Mouse (Mus musculus) mature B cell (primary cell): ENCODE results near the gene Camk1g.

Source experiments
- in situ Hi-C: fragments of 300-500 bp; cut with MboI; formaldehyde crosslinking; loops from 2 replicates; pipeline ENCODE4 v1.14.3; 2019

Gene Camk1g

GRCm38 (mm10) chr1:193334546-193334945 is 35.6 kb downstream of the Camk1g start:
- in situ Hi-C loops: no loop called here

GRCm38 (mm10) chr1:193333776-193334175 is 36.3 kb downstream of the Camk1g start:
- in situ Hi-C loops: no loop called here

DNA sequence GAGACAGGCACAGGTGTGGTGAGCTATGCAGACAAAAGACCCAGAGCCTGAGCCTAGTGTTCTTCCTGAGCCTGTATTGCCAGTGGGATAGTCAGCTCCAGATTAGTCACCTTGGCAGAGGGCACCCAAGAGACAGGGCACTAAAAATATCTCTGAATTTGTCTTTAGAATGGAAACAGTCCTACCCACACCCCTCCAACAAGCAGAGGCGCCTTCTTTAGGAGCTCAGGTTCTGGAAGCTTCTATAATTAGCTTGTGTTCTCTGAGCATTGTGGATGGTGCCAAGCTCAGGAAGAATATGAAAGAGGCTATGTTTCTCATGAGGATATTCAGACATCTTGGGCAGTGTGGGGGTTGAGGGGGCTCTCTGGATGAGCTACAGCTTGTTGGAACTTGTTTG is 37.4 kb downstream of the Camk1g start:
- in situ Hi-C loops: no loop called here

- in situ Hi-C loops: no loop called here
Measured at GRCm38 (mm10) chr1:193332018-193332417, 38.1 kb downstream of the Camk1g start.

DNA sequence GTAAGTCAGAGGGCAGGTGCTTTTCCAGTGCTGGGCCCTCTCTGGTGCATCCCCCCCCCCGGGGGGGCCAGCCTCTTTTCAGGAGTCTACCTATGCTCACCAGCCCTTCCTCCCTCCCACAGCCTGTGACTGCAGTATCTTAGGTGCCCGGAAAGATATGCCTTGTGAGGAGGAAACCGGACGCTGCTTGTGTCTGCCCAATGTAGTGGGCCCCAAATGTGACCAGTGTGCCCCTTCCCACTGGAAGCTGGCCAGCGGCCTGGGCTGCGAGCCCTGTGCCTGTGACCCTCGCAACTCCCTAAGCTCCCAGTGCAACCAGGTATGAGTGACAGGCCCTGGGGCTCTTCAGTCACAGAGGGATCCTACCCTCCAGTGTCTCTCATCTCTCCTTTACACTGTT is 39.5 kb downstream of the Camk1g start:
- in situ Hi-C loops: no loop called here

- in situ Hi-C loops: no loop called here
Measured at GRCm38 (mm10) chr1:193330172-193330571, 39.9 kb downstream of the Camk1g start.

GRCm38 (mm10) chr1:193329557-193329956 is 40.5 kb downstream of the Camk1g start:
- in situ Hi-C loops: loop anchor here (5.0 kb wide), 1 partner anchor 122 kb away; the partner anchor contains the start of gene Lamb3

DNA sequence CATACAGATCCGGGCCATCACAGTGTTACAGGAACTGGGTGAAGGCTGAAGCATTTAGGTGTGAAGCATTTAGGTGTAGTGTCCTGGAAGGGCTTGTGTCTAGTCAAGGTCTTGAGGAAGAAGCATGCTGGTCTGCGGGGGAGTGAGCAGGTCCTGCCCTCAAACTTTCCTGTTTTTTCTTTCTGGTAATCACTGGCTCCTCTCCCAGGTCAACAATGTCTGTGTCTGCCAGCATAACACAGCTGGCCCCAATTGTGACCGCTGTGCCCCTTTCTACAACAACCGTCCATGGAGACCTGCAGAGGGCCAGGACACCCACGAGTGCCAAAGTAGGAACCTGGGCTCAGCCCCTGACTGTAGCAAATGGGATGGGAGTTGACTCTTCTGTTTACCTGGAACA is 42.4 kb downstream of the Camk1g start:
- in situ Hi-C loops: loop anchor here (5.0 kb wide), 1 partner anchor 120 kb away; the partner anchor contains the start of gene Lamb3

DNA sequence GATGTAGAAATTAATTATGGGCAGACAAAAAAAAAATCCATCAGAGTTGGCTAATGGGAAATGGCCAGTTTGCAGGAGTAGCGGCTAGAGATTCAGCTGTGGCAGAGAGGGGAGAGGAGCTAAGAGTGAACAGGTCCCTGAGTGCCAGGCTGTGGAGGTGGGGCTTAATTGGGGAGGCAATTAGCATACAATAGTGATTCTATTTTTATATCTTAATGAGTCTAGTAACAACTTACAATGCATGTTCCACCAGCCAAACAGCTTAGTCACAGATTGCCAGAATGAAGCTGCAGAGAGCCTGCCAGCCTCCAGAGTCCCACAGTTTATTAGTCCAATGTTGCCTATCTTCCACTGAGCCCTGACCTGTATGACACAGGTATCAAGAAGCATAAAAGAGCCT is 42.9 kb downstream of the Camk1g start:
- in situ Hi-C loops: loop anchor here (5.0 kb wide), 1 partner anchor 120 kb away; the partner anchor contains the start of gene Lamb3

DNA sequence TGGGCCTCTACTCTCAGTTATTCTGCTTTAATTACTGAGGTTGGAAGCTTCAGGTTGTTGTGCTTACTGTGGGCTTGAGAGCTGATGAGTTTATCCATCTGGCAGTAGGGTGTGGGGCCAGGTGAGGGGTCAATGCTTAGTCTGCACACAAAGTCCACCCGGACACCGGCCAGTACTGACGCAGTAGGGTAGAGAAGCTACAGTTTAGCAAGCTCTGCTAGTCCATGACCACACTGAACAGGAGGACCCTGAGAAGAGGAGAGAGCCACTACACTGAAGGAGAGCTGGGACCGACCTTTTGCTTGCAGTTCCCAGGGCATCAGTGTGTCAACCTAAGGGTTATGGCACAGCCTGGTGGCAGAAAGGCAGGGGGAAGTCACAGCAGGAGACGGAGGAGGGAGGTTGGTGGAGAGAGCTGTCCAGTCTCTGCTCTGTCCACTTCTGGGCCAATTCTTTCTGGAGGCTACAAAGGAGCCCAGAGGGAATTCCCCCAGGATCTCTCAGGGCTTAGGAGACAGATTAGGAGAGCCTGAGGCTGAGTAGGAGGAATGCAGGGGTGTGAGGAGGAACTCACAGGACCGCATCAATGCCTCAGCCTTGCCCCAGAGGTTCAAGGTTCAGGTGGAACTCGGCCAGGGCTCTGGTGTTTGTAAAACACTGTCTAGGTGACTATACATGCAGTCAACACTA is 43.5 kb downstream of the Camk1g start:
- in situ Hi-C loops: loop anchor here (5.0 kb wide), 1 partner anchor 119 kb away; the partner anchor contains the start of gene Lamb3

DNA sequence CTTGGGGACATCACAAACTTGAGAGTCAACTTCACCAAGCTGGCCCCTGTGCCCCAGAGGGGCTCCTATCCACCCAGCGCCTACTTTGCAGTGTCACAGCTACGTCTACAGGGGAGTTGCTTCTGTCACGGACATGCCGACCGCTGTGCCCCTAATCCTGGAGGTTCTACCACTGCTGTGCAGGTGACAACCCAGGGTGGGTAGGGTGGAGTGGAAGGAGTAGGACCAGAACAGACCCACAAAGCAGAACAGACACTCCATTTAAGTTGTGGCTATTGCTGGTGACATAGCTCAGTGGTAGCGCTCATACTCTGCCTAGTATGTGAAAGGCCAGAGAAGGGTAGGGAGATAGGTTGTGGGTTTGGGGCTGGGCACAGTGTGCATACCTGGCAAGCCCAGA is 44.2 kb downstream of the Camk1g start:
- in situ Hi-C loops: loop anchor here (5.0 kb wide), 1 partner anchor 119 kb away; the partner anchor contains the start of gene Lamb3

DNA sequence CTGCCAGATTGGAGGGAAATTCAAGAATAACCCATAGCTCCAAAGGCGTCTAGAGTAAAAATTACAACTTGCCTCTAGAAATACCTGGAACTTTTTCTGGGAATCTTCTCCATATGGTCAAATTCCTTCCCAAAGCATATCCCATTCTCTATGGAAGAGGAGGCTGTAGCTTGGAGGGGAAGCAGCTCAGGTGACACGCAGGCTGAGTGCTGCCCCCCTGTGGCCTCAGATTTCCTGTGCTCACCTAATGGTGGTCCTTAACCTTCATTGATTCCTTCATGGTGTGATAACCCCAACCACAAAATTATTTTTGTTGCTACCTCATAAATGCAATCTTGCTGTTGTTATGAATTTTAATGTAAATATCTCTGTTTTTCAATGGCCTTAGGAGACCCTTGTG is 45.9 kb downstream of the Camk1g start:
- in situ Hi-C loops: no loop called here

DNA sequence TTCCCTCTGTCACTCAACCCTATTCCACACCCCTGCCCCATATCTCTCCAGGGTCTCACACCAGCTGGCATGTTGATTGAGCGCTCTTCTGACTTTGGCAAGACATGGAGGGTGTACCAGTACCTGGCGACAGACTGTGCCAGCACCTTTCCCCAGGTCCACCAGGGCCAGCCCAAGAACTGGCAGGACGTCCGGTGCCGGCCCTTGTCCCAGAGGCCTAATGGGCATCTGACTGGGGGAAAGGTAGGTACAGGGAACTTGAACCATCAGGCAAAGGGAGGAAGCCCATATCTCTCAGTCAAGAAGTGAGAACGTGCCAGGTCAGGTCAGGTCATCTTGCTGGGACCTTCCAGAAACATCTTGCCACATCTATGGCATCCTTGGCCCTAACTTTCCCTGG is 46.4 kb downstream of the Camk1g start:
- in situ Hi-C loops: no loop called here

- in situ Hi-C loops: no loop called here
Measured at GRCm38 (mm10) chr1:193320398-193320797, 49.7 kb downstream of the Camk1g start.

DNA sequence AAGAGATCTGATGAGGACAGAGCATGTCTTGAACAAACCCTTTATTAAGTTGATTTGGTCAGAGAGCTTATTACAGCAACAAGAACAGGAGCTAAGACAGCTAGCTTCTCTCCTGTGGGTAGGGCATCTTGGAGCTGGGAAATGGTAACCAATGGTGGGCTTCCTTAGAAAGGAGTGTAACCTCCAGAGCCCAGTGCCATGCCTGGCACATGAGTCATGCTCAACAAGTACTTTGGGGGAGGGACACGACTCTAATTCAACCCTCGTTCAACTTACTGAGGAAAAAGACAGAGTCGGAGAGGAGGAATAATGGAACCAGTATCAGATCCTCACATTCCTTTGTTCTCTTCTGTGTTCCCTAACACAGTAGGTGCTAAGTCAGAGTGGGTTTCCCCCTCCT is 50.4 kb downstream of the Camk1g start:
- in situ Hi-C loops: no loop called here

- in situ Hi-C loops: no loop called here
Measured at GRCm38 (mm10) chr1:193317159-193317559, 52.9 kb downstream of the Camk1g start.

GRCm38 (mm10) chr1:193316358-193316750 is 53.7 kb downstream of the Camk1g start:
- in situ Hi-C loops: no loop called here

- in situ Hi-C loops: no loop called here
Measured at GRCm38 (mm10) chr1:193315705-193316357, 54.3 kb downstream of the Camk1g start.

GRCm38 (mm10) chr1:193311596-193311995 is 58.5 kb downstream of the Camk1g start:
- in situ Hi-C loops: no loop called here

GRCm38 (mm10) chr1:193310519-193311085 is 59.5 kb downstream of the Camk1g start:
- in situ Hi-C loops: no loop called here

GRCm38 (mm10) chr1:193309785-193310518 is 60.1 kb downstream of the Camk1g start:
- in situ Hi-C loops: no loop called here

DNA sequence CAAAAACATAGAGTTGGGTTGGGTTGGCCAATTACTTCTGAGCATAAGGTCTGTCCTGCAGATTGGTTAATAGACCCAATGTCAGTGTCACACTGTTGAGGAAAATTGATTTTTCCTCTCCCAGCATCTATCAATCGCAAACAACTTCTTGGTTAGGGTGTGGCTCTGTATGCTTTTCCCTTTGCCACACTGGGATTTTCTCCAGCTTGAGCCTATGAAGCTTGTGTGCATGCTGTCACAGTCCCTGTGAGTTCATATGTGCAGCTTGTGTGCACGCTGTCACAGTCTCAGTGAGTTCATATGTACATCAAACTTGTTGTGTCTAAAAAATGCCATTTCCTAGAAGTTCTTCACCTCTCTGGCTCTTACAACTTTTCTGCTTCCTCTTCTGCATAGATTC is 63.3 kb downstream of the Camk1g start:
- in situ Hi-C loops: no loop called here
